Mouse (Mus musculus): ENCODE results near the gene Mia.

The Mia gene

GRCm38 (mm10) chr7:27184964-27185363 lies 4.0 kb upstream of the Mia start:
- DNase-seq: peak in 1 of 2 experiments; percentile 35

- DNase-seq: no peak
These were observed 1.5 kb upstream of the Mia start for GRCm38 (mm10) chr7:27182498-27182897.

GRCm38 (mm10) chr7:27180036-27180435 lies 921 bp downstream of the Mia start:
- DNase-seq: peak; percentile 44 to 64

GRCm38 (mm10) chr7:27179217-27179918 lies 1.6 kb downstream of the Mia start:
- DNase-seq: no peak

- DNase-seq: peak; percentile 100
These were observed 2.4 kb downstream of the Mia start, which contains the start of gene Rab4b for GRCm38 (mm10) chr7:27178324-27179216. TSS of gene Rab4b (minus strand) at chr7:27178896.

GRCm38 (mm10) chr7:27177942-27178323 lies 3.0 kb downstream of the Mia start:
- no peak for DNase-seq

- no peak for DNase-seq
These were observed 6.1 kb downstream of the Mia start for GRCm38 (mm10) chr7:27174896-27175295.

- DNase-seq: peak in 1 of 2 experiments; percentile 25
These were observed 6.5 kb downstream of the Mia start for GRCm38 (mm10) chr7:27174496-27174895.

GRCm38 (mm10) chr7:27170981-27171380 lies 10.0 kb downstream of the Mia start:
- no peak for DNase-seq

GRCm38 (mm10) chr7:27168371-27168770 lies 12.6 kb downstream of the Mia start:
- no peak for DNase-seq

- DNase-seq: no peak
These were observed 13.4 kb downstream of the Mia start for GRCm38 (mm10) chr7:27167475-27168094.

GRCm38 (mm10) chr7:27166614-27167474 lies 14.1 kb downstream of the Mia start, which contains the start of gene Egln2:
TSS of gene Egln2 (minus strand) at chr7:27166802.
- peak; percentile 95 to 97 for DNase-seq

- peak; percentile 91 to 94 for DNase-seq
These were observed 14.7 kb downstream of the Mia start for GRCm38 (mm10) chr7:27166229-27166613.

- DNase-seq: no peak
These were observed 15.3 kb downstream of the Mia start for GRCm38 (mm10) chr7:27165696-27166095.

- no peak for DNase-seq
These were observed 15.8 kb downstream of the Mia start for GRCm38 (mm10) chr7:27165007-27165655.

- DNase-seq: no peak
These were observed 16.6 kb downstream of the Mia start for GRCm38 (mm10) chr7:27164112-27164947.

GRCm38 (mm10) chr7:27163450-27163805 lies 17.5 kb downstream of the Mia start:
- no peak for DNase-seq

GRCm38 (mm10) chr7:27162780-27163449 lies 18.0 kb downstream of the Mia start:
- no peak for DNase-seq

GRCm38 (mm10) chr7:27161744-27162143 lies 19.2 kb downstream of the Mia start:
- DNase-seq: no peak

- no peak for DNase-seq
These were observed 20.0 kb downstream of the Mia start for GRCm38 (mm10) chr7:27160921-27161320.

All from lung, postnatal 4 days (tissue).